Mouse (Mus musculus): ENCODE measurements around the gene Gm17783.

GRCm38 (mm10) chr16:45561747-45562146, 29.9 kb upstream of the Gm17783 start:
- no peak for TF ChIP-seq GATA1 (IDR thresholded peaks at IDR 0.05; ENCODE audit: borderline replicate concordance, low read length)
- no peak for TF ChIP-seq CTCF (IDR thresholded peaks at IDR 0.05; ENCODE audit: low read depth, low read length)
- TF ChIP-seq TAL1 (conservative IDR thresholded peaks at IDR 0.05; ENCODE audit: low read depth, low read length), result no peak

Measured in G1E (cell line).